Mouse (Mus musculus) MEL (cell line): ENCODE results near the gene Sertad1.

ENCODE experiments used
- CTCF ChIP-seq, 3 experiments: IDR thresholded peaks in 2 of 3; conservative IDR thresholded peaks in 1 of 3; 2 replicates each; pipeline ENCODE4 v1.5.1; 2011 to 2012; ENCODE audit warnings: low read length in 3 of 3, low read depth in 2 of 3, mild to moderate bottlenecking in 2 of 3, improper control_type of control experiment in 1 of 3, inconsistent platforms in 1 of 3, mixed read lengths in 1 of 3, moderate library complexity in 1 of 3; ENCODE audit not compliant: control insufficient read depth in 1 of 3, insufficient read depth in 1 of 3, poor library complexity in 1 of 3, severe bottlenecking in 1 of 3
- EP300 ChIP-seq, 2 experiments: IDR thresholded peaks; 2 replicates each; pipeline ENCODE4 v1.6.1; 2011; ENCODE audit warnings: improper control_type of control experiment in 2 of 2, low read length in 2 of 2, low read depth in 1 of 2, mild to moderate bottlenecking in 1 of 2
- MXI1 ChIP-seq: IDR thresholded peaks from 2 replicates; pipeline ENCODE4 v1.6.1; 2011; ENCODE audit warnings: mild to moderate bottlenecking, low read depth, low read length, improper control_type of control experiment
- POLR2AphosphoS2 ChIP-seq: IDR thresholded peaks from 2 replicates; pipeline ENCODE4 v1.6.1; 2011; ENCODE audit warnings: low read length, improper control_type of control experiment
- RCOR1 ChIP-seq: IDR thresholded peaks from 2 replicates; pipeline ENCODE4 v1.6.1; 2012; ENCODE audit warnings: low read depth, mild to moderate bottlenecking, inconsistent platforms, low read length, improper control_type of control experiment
- SMC3 ChIP-seq: IDR thresholded peaks from 2 replicates; pipeline ENCODE4 v1.6.1; 2011; ENCODE audit warnings: low read depth, low read length, improper control_type of control experiment
- TCF12 ChIP-seq: IDR thresholded peaks from 2 replicates; pipeline ENCODE4 v1.6.1; 2014; ENCODE audit warnings: low read depth, mild to moderate bottlenecking, inconsistent platforms, low read length, improper control_type of control experiment, moderate library complexity
- ZC3H11A ChIP-seq: IDR thresholded peaks from 2 replicates; pipeline ENCODE4 v1.6.1; 2012; ENCODE audit warnings: low read depth, mild to moderate bottlenecking, inconsistent platforms, low read length, improper control_type of control experiment

- TF ChIP-seq RCOR1 (0 out of 2 replicates have a peak, but pooled peaks have one; percentile 19), TCF12 (peak; percentile 53; the same call in 1 of the 2 replicates), MXI1 (peak; percentile 43; the same call in 1 of the 2 replicates), SMC3 (no peak), EP300 (IDR thresholded peaks at IDR 0.05; ENCODE audit: low read depth in 1 of 2, low read length in 2 of 2) (no peak), CTCF (IDR thresholded peaks at IDR 0.05 in 2 of 3, conservative IDR thresholded peaks at IDR 0.05 in 1 of 3; ENCODE audit: control insufficient read depth in 1 of 3, insufficient read depth in 1 of 3, low read depth in 2 of 3, low read length in 3 of 3, poor library complexity in 1 of 3, severe bottlenecking in 1 of 3) (no peak), ZC3H11A (no peak), POLR2AphosphoS2 (peak; percentile 51; the same call in 1 of the 2 replicates)
Observed at GRCm38 (mm10) chr7:27481627-27481969, 5.1 kb upstream of the Sertad1 start.
